Mouse (Mus musculus): ENCODE measurements around the gene Pex13. TPM values are rescaled to one million over a fixed set of nuclear protein-coding genes. Genes with fewer than 3 reads are reported as not detected.

Gene Pex13
- total and polyA plus RNA-seq, 2 experiments, result 11.5 to 29.4 TPM

- H3K9ac ChIP-seq (ENCODE audit: low read depth, low read length), result no peak overlapping the region
- H3K36me3 ChIP-seq (ENCODE audit: control insufficient read depth, insufficient read depth, low read length), result peaks cover 25% of the 10 kb centered on the region
- H3K27me3 ChIP-seq (ENCODE audit: control insufficient read depth, insufficient read depth, low read length), result no peaks in the 10 kb centered on the region
- DNase-seq (ENCODE audit: extremely low read depth, low read depth, low spot score), result no peak
- no peaks in the 10 kb centered on the region; the same call in 1 of the 2 replicates for H3K79me2 ChIP-seq (ENCODE audit: control insufficient read depth, insufficient read depth, low read length)
- TF ChIP-seq CTCF (IDR thresholded peaks at IDR 0.05; ENCODE audit: low read depth, low read length) (no peak), POLR2A (IDR thresholded peaks at IDR 0.05; ENCODE audit: extremely low read depth, insufficient read depth, low read length) (no peak)
- no peak overlapping the region for H3K4me3 ChIP-seq (ENCODE audit: insufficient read depth, low read depth, low read length)
- H3K27ac ChIP-seq (replicated peaks; ENCODE audit: insufficient read depth, low read depth, low read length), result no peak overlapping the region
- no peaks in the 10 kb centered on the region for H3K4me1 ChIP-seq (ENCODE audit: control insufficient read depth, insufficient read depth, low read length)
- WGBS, result 91% methylated on average over 6 of the region's 6 CpGs
These were observed 14.7 kb upstream of the Pex13 start for GRCm38 (mm10) chr11:23680435-23680950.

GRCm38 (mm10) chr11:23679044-23679642, 13.4 kb upstream of the Pex13 start:
- Histone ChIP-seq H3K4me3 (ENCODE audit: insufficient read depth, low read depth, low read length) (no peak overlapping the region), H3K27me3 (ENCODE audit: control insufficient read depth, insufficient read depth, low read length) (no peaks in the 10 kb centered on the region), H3K36me3 (ENCODE audit: control insufficient read depth, insufficient read depth, low read length) (peaks cover 33% of the 10 kb centered on the region), H3K27ac (replicated peaks; ENCODE audit: insufficient read depth, low read depth, low read length) (no peak overlapping the region), H3K4me1 (ENCODE audit: control insufficient read depth, insufficient read depth, low read length) (no peaks in the 10 kb centered on the region), H3K9ac (ENCODE audit: low read depth, low read length) (no peak overlapping the region), H3K79me2 (ENCODE audit: control insufficient read depth, insufficient read depth, low read length) (no peaks in the 10 kb centered on the region; the same call in 1 of the 2 replicates)
- TF ChIP-seq CTCF (IDR thresholded peaks at IDR 0.05; ENCODE audit: low read depth, low read length) (peak; percentile 40; the same call in 1 of the 2 replicates), POLR2A (IDR thresholded peaks at IDR 0.05; ENCODE audit: extremely low read depth, insufficient read depth, low read length) (no peak)
- WGBS, result 51% methylated on average over 3 of the region's 3 CpGs
- peak; percentile 53 for DNase-seq (ENCODE audit: extremely low read depth, low read depth, low spot score)

- no peak overlapping the region for H3K9ac ChIP-seq (ENCODE audit: low read depth, low read length)
- no peaks in the 10 kb centered on the region for H3K4me1 ChIP-seq (ENCODE audit: control insufficient read depth, insufficient read depth, low read length)
- no peaks in the 10 kb centered on the region for H3K27me3 ChIP-seq (ENCODE audit: control insufficient read depth, insufficient read depth, low read length)
- H3K27ac ChIP-seq (replicated peaks; ENCODE audit: insufficient read depth, low read depth, low read length), result no peak overlapping the region
- H3K36me3 ChIP-seq (ENCODE audit: control insufficient read depth, insufficient read depth, low read length), result peaks cover 37% of the 10 kb centered on the region
- TF ChIP-seq POLR2A (IDR thresholded peaks at IDR 0.05; ENCODE audit: extremely low read depth, insufficient read depth, low read length) (no peak), CTCF (IDR thresholded peaks at IDR 0.05; ENCODE audit: low read depth, low read length) (no peak)
- no peak overlapping the region for H3K4me3 ChIP-seq (ENCODE audit: insufficient read depth, low read depth, low read length)
- no peak for DNase-seq (ENCODE audit: extremely low read depth, low read depth, low spot score)
- no peaks in the 10 kb centered on the region; the same call in 1 of the 2 replicates for H3K79me2 ChIP-seq (ENCODE audit: control insufficient read depth, insufficient read depth, low read length)
- 92% methylated on average over 5 of the region's 5 CpGs for WGBS
These were observed 10.3 kb upstream of the Pex13 start for GRCm38 (mm10) chr11:23676100-23676499.

GRCm38 (mm10) chr11:23672256-23672749, 6.5 kb upstream of the Pex13 start:
- no peak overlapping the region for H3K4me3 ChIP-seq (ENCODE audit: insufficient read depth, low read depth, low read length)
- TF ChIP-seq POLR2A (IDR thresholded peaks at IDR 0.05; ENCODE audit: extremely low read depth, insufficient read depth, low read length), result no peak
- no peaks in the 10 kb centered on the region for H3K4me1 ChIP-seq (ENCODE audit: control insufficient read depth, insufficient read depth, low read length)
- peak; percentile 41 for DNase-seq (ENCODE audit: extremely low read depth, low read depth, low spot score)
- no peak overlapping the region for H3K9ac ChIP-seq (ENCODE audit: low read depth, low read length)
- no peaks in the 10 kb centered on the region; the same call in 1 of the 2 replicates for H3K79me2 ChIP-seq (ENCODE audit: control insufficient read depth, insufficient read depth, low read length)
- 49% methylated on average over 4 of the region's 4 CpGs for WGBS
- no peaks in the 10 kb centered on the region for H3K27me3 ChIP-seq (ENCODE audit: control insufficient read depth, insufficient read depth, low read length)
- no peak overlapping the region for H3K27ac ChIP-seq (replicated peaks; ENCODE audit: insufficient read depth, low read depth, low read length)
- peaks cover 35% of the 10 kb centered on the region for H3K36me3 ChIP-seq (ENCODE audit: control insufficient read depth, insufficient read depth, low read length)

- no peak for DNase-seq (ENCODE audit: extremely low read depth, low read depth, low spot score)
- no peak overlapping the region for H3K27ac ChIP-seq (replicated peaks; ENCODE audit: insufficient read depth, low read depth, low read length)
- peaks cover 5% of the 10 kb centered on the region; the same call in 1 of the 2 replicates for H3K79me2 ChIP-seq (ENCODE audit: control insufficient read depth, insufficient read depth, low read length)
- H3K36me3 ChIP-seq (ENCODE audit: control insufficient read depth, insufficient read depth, low read length), result peaks cover 4% of the 10 kb centered on the region; the same call in 1 of the 2 replicates
- H3K4me3 ChIP-seq (ENCODE audit: insufficient read depth, low read depth, low read length), result no peak overlapping the region
- TF ChIP-seq POLR2A (IDR thresholded peaks at IDR 0.05; ENCODE audit: extremely low read depth, insufficient read depth, low read length) (no peak), CTCF (IDR thresholded peaks at IDR 0.05; ENCODE audit: low read depth, low read length) (no peak)
- no peaks in the 10 kb centered on the region for H3K27me3 ChIP-seq (ENCODE audit: control insufficient read depth, insufficient read depth, low read length)
- WGBS, result 35% methylated on average over 3 of the region's 3 CpGs
- H3K9ac ChIP-seq (ENCODE audit: low read depth, low read length), result no peak overlapping the region
- H3K4me1 ChIP-seq (ENCODE audit: control insufficient read depth, insufficient read depth, low read length), result peaks cover 10% of the 10 kb centered on the region
These were observed 1.4 kb upstream of the Pex13 start for GRCm38 (mm10) chr11:23667128-23667527.

- DNase-seq (ENCODE audit: extremely low read depth, low read depth, low spot score), result no peak
- Histone ChIP-seq H3K9ac (ENCODE audit: low read depth, low read length) (peak overlapping the region; percentile 90), H3K4me3 (ENCODE audit: insufficient read depth, low read depth, low read length) (peak overlapping the region; percentile 85), H3K27me3 (ENCODE audit: control insufficient read depth, insufficient read depth, low read length) (no peaks in the 10 kb centered on the region), H3K4me1 (ENCODE audit: control insufficient read depth, insufficient read depth, low read length) (peaks cover 10% of the 10 kb centered on the region), H3K36me3 (ENCODE audit: control insufficient read depth, insufficient read depth, low read length) (peaks cover 4% of the 10 kb centered on the region; the same call in 1 of the 2 replicates), H3K79me2 (ENCODE audit: control insufficient read depth, insufficient read depth, low read length) (peaks cover 5% of the 10 kb centered on the region; the same call in 1 of the 2 replicates), H3K27ac (replicated peaks; ENCODE audit: insufficient read depth, low read depth, low read length) (peak overlapping the region; percentile 93)
- 8% methylated on average over 5 of the region's 5 CpGs for WGBS
- TF ChIP-seq POLR2A (IDR thresholded peaks at IDR 0.05; ENCODE audit: extremely low read depth, insufficient read depth, low read length) (no peak), CTCF (IDR thresholded peaks at IDR 0.05; ENCODE audit: low read depth, low read length) (no peak)
These were observed 767 bp upstream of the Pex13 start for GRCm38 (mm10) chr11:23666526-23666925.

Measured in liver, adult 2 months (tissue).